Mouse (Mus musculus) cortical plate, adult 2 months (tissue): ENCODE data around the gene Mad1l1.

Experiments
- CTCF ChIP-seq: fragments of 200-500 bp; IDR thresholded peaks from 2 replicates; pipeline ENCODE4 v1.5.1; 2011; ENCODE audit warnings: mild to moderate bottlenecking, control low read depth, low read length; ENCODE audit not compliant: insufficient read depth; ENCODE audit errors: extremely low read depth
- POLR2A ChIP-seq: fragments of 200-500 bp; IDR thresholded peaks from 2 replicates; pipeline ENCODE4 v1.6.1; 2011; ENCODE audit warnings: mild to moderate bottlenecking, low read length, control low read depth; ENCODE audit not compliant: insufficient read depth; ENCODE audit errors: extremely low read depth

DNA sequence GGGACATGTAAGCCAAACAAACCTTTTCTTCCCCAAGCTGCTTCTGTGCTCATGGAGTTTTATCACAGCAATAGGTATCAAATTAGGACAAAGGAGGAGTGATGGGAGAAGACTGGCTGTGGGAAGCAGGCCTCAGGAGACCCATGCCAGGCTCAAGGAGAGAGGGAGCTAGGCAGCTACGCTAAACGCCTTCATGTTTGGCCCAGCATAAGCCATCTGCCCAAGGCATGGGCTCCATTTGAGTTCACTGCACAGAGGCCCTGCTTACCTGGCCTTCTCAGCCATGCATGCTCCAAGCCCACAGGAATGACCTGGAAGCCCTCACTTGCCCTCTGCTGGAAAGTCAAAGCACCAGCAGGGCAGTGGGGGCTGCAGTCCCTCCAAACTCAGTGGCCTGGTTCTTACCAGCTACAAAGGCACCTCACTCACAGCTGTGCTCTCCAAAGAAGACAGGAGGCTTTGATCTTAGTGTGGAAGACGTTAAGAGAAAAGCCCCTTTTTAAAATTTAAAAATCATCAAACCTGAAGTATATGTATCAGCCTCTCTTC, 206.8 kb downstream of the Mad1l1 start:
- no peak for TF ChIP-seq POLR2A
- TF ChIP-seq CTCF: no peak
